Mouse (Mus musculus) gastrocnemius, adult 2 months (tissue): ENCODE measurements around the gene Pla2g4e. TPM values are rescaled to one million over a fixed set of nuclear protein-coding genes. Genes with fewer than 3 reads are reported as not detected.

Experiments used
- DNase-seq: peaks from one replicate; pipeline ENCODE4 v3.0.0; 2022
- H3K27ac ChIP-seq: fragments of 200-600 bp; 2 replicates; pipeline ENCODE4 v1.8.1; 2022; ENCODE audit warnings: mild to moderate bottlenecking
- H3K4me3 ChIP-seq: fragments of 200-600 bp; 2 replicates; pipeline ENCODE4 v1.8.1; 2022; ENCODE audit warnings: mild to moderate bottlenecking, moderate library complexity
- CTCF ChIP-seq: fragments of 200-600 bp; IDR thresholded peaks from 2 replicates; pipeline ENCODE4 v1.8.1; 2022; ENCODE audit warnings: antibody characterized with exemption, mild to moderate bottlenecking, moderate library complexity
- intact Hi-C: fragments of 180-260 bp; cut with DNase I; formaldehyde crosslinking; loops from one replicate; pipeline ENCODE4 v1.15.1; 2025
- total RNA-seq, 2 experiments: library from RNA; stranded (reverse); gene quantifications; 2 replicates each; pipeline ENCODE4 v1.2.3; 2021

Pla2g4e gene
- total RNA-seq, 2 experiments from 2014 or later, result 27.8 to 31.8 TPM

DNA sequence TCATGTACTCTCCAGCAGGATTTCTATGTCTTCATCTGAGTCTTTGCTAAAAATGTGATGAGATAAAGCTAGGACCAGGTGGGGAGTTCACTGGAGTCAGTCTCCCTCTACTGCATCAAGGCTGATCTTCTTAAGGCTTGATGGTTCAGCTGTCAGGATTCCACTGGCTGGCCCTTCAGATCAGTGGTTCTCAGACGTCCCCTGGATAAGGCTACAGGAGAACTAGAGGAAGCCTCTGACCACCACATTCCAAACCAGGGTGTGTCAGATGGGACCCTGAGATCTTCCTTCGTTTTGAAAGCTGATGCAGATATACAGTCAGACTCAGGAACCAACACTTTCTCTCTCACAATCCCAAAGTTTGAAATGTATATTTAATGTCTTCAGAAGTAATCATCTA lies 97.8 kb downstream of the Pla2g4e start:
- intact Hi-C loops, result no loop called here
- Histone ChIP-seq H3K4me3 (no peak overlapping the region), H3K27ac (no peak overlapping the region)
- no peak for TF ChIP-seq CTCF
- no peak for DNase-seq

DNA sequence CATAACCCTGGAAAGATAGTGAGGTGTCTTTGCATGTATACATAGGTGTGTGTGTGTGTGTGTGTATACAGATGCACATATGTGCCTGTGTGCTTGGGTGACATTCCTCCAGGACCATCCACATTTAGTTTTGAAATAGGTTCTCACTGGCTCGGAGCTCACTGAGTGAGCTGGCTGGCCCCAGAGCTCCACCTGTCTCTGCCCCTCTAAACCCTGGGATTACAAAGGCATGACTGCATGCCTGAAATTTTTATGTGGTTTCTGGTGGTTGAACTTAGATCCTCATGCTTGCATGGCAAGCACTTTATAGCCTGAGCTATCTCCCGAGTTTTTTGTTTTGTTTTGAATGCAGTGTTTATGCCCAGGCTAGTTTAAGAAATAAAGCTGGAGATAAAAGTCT lies 98.6 kb downstream of the Pla2g4e start:
- no peak for DNase-seq
- intact Hi-C loops, result no loop called here
- Histone ChIP-seq H3K4me3 (no peak overlapping the region), H3K27ac (no peak overlapping the region)
- no peak for TF ChIP-seq CTCF

DNA sequence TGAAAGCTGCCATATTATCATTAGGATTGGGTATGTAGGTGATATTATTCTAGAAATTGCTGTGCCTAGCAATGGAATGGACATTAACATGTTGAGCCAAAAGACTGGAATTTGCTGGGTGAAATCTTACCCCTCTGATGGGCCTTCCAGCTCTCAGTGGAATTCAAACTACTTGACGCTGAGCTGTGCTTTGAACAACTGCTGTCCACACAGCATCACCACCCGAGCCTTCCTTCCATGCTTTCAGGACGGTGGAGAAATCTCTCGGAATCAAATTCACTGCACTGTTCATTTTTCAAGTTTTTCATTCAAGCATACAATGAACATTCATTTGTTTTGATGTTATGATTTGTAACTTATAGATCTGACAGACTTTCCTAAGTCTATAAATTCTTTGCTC lies 100.7 kb downstream of the Pla2g4e start:
- no peak for DNase-seq
- H3K27ac ChIP-seq, result peak overlapping the region; percentile 21; the same call in 1 of the 2 replicates
- intact Hi-C loops, result no loop called here
- no peak for TF ChIP-seq CTCF
- H3K4me3 ChIP-seq, result no peak overlapping the region

DNA sequence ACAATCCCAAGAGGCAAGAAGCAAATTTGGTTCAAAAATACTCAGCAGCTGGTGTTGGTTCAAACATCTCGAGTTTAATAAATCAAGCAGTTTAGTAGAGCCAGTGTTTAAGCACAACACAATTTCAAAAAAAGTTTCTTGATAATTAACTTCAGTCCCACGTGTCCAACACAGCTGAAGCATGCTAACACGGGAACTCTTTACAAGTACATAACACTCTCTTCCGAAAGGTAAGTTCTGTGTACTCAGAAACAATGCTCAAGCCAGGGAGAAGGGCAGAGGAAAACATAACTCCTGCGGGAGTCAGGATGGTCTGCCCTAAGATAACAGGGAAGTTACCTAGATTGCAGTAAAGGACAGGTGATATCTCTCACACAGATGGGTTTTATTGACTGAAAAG lies 102.8 kb downstream of the Pla2g4e start:
- no peak for DNase-seq
- no peak for TF ChIP-seq CTCF
- H3K27ac ChIP-seq, result no peak overlapping the region
- intact Hi-C loops, result no loop called here
- H3K4me3 ChIP-seq, result no peak overlapping the region

DNA sequence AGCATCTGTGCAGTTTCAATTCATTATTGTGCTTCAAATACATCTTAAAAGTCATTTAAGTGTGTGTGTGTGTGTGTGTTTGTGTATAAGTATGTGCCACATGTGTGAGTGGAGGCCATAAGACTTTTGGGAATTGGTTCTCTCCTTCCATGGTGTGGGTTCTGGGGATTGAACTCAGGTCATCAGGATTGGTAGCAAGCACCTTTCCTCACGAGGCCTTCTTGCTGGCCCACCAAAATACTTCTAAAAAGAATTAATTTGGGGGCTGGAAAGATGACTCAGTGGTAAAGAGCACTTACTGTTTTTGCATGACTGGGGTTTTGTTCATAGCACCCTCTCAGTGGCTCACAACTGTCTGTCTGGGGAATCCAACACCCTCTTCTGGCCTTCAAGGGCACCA lies 103.5 kb downstream of the Pla2g4e start:
- no peak for TF ChIP-seq CTCF
- Histone ChIP-seq H3K27ac (no peak overlapping the region), H3K4me3 (no peak overlapping the region)
- intact Hi-C loops, result no loop called here
- no peak for DNase-seq

DNA sequence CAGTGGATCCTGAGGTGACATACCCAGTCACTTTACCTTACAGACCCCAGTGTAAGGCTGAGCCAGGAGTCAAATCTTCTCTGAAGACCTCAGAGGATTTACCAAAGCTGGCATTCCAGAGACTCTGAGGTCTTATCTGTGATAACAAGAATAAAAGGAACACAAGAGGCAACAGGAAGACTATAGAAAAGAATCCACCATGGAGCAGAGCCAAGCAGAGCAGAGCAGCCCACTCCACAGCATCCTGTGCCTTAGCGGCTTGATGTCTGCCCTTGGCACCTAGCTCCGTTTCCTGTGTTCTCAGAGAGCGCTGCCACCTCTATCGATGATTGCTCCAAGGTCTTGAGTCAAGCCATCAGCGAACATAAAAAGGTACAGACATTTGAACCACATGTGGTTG lies 104.8 kb downstream of the Pla2g4e start:
- H3K27ac ChIP-seq, result peak overlapping the region; percentile 51
- no peak overlapping the region for H3K4me3 ChIP-seq
- TF ChIP-seq CTCF, result no peak
- no peak for DNase-seq
- intact Hi-C loops, result no loop called here

DNA sequence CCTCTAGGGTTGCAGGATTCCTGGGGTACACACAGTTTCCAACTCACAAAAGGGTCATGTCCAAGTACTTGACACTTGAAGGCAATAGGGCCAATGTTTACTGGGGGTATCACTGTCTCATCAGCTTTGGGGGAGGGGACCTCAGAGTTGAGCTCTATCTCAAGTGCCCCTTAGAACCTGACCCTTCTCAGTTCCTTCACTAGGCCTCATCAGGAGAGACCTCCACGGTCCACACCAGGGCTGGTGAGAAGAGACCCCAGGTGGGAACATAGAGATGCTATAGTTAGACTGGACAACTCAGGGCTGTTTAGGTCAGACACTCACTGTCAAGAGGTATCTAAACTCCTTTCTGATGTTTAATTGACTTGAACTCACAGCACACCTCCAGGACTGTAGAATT lies 106.0 kb downstream of the Pla2g4e start:
- TF ChIP-seq CTCF, result no peak
- Histone ChIP-seq H3K27ac (peak overlapping the region; percentile 51), H3K4me3 (no peak overlapping the region)
- DNase-seq, result no peak
- intact Hi-C loops, result loop anchor here (5.0 kb wide), 1 partner anchor 37 kb away; no protein-coding TSS in a partner anchor

DNA sequence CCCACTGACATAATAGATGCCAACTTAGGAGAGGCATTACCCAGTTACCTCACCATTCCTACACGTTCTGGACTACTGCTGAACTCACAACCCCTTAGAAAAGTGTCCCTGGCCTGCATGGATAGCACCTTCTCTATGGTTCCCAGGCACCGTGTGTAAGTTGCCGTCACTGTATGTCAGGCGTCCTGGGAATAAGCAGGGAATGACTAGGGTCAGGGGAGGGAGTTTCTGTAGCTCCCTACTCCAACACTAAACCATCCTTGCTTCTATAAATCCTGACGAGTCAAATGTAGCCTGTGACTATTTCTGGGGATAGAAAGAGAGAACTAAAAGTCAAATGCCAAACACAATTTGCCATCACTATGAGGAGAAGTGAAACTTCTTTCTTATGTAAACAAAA lies 107.9 kb downstream of the Pla2g4e start:
- no peak for TF ChIP-seq CTCF
- intact Hi-C loops, result loop anchor here (5.0 kb wide), 1 partner anchor 35 kb away; no protein-coding TSS in a partner anchor
- no peak for DNase-seq
- Histone ChIP-seq H3K27ac (no peak overlapping the region; the same call in 1 of the 2 replicates), H3K4me3 (no peak overlapping the region)

DNA sequence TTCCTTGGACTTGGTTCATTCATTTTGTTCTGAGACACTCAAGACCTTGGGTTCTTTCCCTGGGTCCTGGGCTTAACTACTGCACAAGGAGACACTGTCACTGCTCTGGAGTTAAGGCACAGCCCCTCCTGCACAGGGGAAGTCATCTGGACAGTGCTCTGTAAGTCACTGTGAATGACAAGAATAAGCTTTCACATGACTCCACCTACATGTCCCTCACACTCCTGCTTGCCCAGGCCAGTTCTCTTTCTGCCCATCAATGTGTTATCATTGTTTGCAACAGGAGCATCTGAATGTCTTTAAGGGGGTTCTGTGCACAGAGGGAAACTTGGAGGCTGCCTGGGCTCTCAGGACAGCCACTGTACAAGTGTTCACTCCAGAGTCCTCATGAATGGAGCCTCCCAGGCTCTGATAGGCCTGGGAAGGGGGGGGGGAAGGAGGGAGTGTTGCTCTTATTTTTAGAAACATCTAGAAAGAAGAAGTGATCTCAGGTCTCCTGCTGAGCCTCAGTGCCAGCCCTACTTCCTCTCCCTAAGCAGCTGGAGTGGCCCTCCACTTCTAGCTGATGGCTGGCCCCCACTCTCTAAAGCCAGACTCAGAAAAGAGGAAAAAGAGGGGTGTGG lies 110.6 kb downstream of the Pla2g4e start:
- intact Hi-C loops, result loop anchor here (5.0 kb wide), 1 partner anchor 32 kb away; no protein-coding TSS in a partner anchor
- no peak for TF ChIP-seq CTCF
- peak; percentile 66 for DNase-seq
- H3K4me3 ChIP-seq, result no peak overlapping the region
- H3K27ac ChIP-seq, result peak overlapping the region; percentile 65

DNA sequence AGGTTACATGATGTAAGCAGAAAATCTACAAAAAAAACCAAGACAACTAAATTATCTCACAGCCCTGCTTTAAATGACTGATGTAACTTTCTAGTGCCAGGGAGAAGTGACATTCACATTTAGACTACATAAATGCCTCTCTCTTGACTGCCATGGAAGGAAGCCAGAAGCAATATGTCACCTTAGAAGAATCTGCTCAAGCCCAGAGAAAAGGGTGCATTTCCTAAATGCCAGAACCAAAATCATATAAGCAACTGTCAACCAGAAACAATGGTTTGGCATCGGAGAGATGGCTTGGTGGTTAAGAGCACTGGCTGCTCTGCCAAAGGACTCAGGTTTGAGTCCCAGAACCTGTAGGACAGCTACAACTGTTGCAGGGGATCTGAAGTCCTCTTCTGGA lies 113.3 kb downstream of the Pla2g4e start:
- Histone ChIP-seq H3K4me3 (no peak overlapping the region), H3K27ac (no peak overlapping the region)
- no peak for DNase-seq
- intact Hi-C loops, result no loop called here
- no peak for TF ChIP-seq CTCF

DNA sequence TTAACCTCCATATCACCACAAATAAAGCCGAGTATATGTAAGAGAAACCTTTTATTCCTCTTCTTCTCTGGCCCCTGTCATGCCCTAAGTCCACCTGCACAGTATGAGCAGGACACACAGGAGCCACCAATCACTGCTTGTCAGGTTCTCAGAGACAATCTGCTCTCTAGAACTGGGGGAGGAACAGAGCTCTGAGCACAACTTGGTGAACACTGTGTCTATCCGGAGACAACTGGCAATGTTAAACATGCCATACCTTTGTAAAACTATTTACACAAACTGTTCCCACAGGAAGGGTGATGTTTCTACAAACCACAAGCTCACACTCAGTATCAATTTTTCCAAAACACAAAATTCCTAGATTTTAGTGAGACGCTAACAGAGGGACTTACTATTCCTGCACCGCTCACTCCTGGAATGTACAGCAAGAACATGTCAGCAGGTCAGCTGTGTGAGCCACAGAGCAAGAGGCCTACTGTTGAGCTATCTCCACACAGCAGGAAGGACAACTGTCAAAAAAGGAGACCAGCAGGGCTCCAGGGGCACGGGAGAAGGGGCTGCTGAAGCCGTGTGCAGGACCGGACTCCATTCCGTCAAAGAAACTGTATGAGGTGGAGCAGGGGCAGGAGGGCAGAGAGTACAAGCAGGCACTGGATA lies 115.8 kb downstream of the Pla2g4e start:
- intact Hi-C loops, result no loop called here
- TF ChIP-seq CTCF, result no peak
- DNase-seq, result no peak
- Histone ChIP-seq H3K4me3 (no peak overlapping the region), H3K27ac (peak overlapping the region; percentile 81)

DNA sequence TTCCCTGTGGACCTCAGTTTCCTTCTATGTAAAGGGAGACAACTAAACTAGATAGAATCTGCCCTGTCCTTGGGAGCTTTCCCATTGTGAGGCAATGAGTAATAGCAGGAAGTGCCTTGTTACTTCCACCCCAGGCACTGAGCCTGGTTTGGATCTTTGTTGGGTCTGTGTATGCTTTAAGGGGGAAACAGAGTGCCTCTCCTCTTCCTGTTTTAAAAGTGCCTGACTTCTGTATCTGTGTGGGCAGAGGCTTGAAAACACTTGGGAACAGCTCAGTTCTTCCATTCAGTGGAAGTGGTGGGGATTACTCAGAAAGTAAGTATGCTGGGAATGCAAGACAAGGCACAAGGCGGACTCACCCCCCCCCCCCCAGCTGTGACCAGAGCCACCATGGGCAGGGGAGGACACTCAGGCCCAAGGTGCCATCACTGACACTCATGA lies 116.5 kb downstream of the Pla2g4e start:
- intact Hi-C loops, result no loop called here
- DNase-seq, result no peak

DNA sequence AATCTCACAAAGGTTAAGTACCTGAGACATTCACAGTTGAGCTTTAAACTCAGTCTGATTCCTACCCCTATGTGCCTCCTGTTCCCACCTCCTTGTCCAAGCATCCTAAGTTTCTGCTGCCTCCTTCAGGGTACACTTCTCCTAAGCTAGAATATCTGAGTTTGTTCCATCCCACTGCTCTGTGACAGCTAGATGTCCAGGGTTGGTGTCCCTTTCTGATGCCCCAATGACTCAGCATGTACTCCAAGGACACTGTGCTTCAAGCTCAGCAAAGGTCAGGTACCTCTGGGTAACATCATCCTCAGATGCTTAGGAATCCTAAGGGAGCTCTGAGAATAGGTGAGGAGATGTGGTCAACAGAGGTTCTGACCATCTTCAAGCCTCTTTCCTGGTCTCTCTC lies 117.1 kb downstream of the Pla2g4e start:
- no peak for TF ChIP-seq CTCF
- H3K4me3 ChIP-seq, result no peak overlapping the region
- H3K27ac ChIP-seq, result peak overlapping the region; percentile 81
- intact Hi-C loops, result no loop called here
- DNase-seq, result no peak

More for the DNA sequence above, 116.5 kb downstream of the Pla2g4e start:
- Histone ChIP-seq H3K27ac (peak overlapping the region; percentile 81), H3K4me3 (no peak overlapping the region)
- no peak for TF ChIP-seq CTCF

DNA sequence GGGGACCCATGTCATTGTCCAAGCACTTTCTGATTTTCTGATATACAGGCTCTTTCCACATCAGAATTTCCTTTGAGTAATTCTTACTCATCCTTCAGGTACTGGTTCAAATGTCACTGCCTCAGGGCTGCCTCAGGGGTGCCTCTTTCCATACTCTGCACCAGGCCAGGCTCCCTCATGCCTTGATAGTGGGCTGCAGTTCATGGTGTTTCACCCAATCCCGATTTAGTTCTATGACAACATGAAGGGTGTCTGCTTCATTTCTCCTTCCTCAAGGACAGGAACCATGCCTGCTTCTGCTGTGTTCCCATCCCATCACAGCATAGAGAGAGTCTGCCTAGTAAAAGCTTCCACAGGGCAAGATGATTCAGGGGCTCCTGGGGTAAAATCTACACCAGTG lies 118.2 kb downstream of the Pla2g4e start:
- DNase-seq, result no peak
- no peak for TF ChIP-seq CTCF
- intact Hi-C loops, result no loop called here
- Histone ChIP-seq H3K27ac (peak overlapping the region; percentile 81), H3K4me3 (no peak overlapping the region)
